Mouse (Mus musculus) megakaryocyte, adult 5-6 weeks (primary cell): ENCODE measurements around the gene Cdh4. TPM values are rescaled to one million over a fixed set of nuclear protein-coding genes. Genes with fewer than 3 reads are reported as not detected.

Source experiments
- ATAC-seq: 2 replicates; pipeline ENCODE4 v1.8.0; 2016; ENCODE audit warnings: mild to moderate bottlenecking, inconsistent platforms; ENCODE audit not compliant: poor library complexity, severe bottlenecking
- total RNA-seq, 2 experiments: library from RNA; stranded (forward) in 1 of 2; stranded (reverse) in 1 of 2; fragments of 153-499, 151-499 nt in 1 of 2; fragments of 221-1000, 200-1000 nt in 1 of 2; gene quantifications; 2 replicates each; pipeline versions ENCODE4 v1.2.3 to v1.2.4; 2015 to 2017

The Cdh4 gene
- total RNA-seq, 2 experiments from 2014 or later: not detected

DNA sequence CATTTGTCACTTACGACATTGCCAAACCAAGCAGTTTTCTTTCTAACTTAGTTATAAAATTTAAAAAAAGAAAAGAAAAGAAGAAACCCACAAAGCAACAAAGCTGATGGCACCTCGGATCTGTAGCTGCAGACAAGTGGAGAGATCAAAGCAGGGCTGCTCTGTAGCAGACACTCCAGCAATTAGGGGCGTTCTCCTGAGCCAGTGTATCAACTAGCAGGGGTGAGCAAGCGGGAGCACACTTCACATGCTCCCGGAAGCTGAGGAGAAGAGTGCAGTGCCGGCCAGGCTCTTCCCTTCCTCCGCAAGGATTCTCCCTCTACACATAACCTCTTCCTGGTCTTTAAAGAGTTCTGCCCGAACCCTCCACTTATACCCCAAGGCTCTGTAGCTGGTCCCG lies 220.5 kb downstream of the Cdh4 start:
- no peak for ATAC-seq

DNA sequence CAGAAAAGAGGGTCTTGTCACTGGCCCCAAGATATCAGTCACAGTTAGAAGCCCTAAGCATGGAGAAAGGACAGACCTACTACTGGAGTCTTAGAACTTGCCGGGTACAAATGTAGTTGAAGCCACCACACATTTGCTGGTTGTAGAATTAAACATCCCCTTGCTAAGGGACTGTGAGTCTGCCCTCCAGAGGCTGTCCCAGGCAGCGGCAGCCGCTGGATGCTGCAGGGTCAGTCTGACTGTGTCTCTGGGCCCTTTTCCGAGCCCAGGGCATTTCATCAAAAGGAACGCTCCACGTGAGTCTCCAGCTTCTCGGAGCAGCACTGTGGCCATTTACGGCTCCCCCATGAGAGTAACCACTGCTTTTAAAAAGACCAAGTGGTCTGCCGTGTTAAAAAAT lies 221.4 kb downstream of the Cdh4 start:
- no peak for ATAC-seq

- ATAC-seq: no peak
Observed at GRCm38 (mm10) chr2:179664171-179664608, 222.0 kb downstream of the Cdh4 start.

DNA sequence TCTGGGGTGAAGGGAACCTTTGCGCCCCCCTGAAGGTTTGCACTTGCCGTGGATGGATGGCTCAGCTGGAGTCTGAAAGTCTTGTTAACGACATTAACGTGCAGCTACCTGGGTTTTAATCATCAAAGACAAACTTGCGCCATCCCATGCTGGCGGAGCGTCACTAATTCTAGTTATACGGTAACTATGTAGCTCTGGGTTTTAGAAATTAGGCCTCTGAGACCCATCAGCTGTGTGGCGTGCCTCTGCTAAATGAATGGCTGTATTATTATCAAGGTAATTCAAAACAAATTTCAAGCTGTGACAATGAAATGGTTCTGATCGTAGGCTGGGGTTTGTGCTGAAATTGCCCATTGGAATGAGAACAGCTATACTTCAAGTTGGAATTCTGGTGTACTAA lies 228.5 kb downstream of the Cdh4 start:
- no peak for ATAC-seq

DNA sequence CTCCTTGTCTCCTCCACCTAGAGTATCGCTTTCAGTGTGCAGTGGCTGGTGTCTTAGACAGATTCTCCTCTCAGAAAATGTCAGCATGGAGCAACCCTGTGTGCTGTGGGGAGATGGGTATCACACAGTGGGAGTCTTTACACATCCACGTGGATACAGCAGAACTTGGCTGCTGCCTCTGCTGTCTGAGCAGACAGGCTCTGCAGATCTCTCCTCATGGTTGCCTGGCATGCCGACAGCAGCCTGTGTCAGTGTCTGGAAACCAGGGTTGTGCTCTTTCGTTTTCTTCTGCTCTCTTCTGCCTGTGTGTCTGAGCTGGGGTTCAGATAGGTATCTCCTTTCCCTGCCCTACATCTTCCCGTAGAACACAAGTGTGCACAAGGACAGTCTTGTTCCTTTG lies 237.6 kb downstream of the Cdh4 start:
- no peak for ATAC-seq

GRCm38 (mm10) chr2:179681386-179681785 lies 239.2 kb downstream of the Cdh4 start:
- ATAC-seq: peak; percentile 45; the same call in 1 of the 2 replicates

GRCm38 (mm10) chr2:179687243-179687681 lies 245.0 kb downstream of the Cdh4 start:
- no peak for ATAC-seq

- no peak for ATAC-seq
Observed at GRCm38 (mm10) chr2:179688976-179689375, 246.7 kb downstream of the Cdh4 start.

GRCm38 (mm10) chr2:179689761-179690160 lies 247.5 kb downstream of the Cdh4 start:
- ATAC-seq: no peak

- ATAC-seq: no peak
Observed at GRCm38 (mm10) chr2:179690571-179690970, 248.3 kb downstream of the Cdh4 start.

DNA sequence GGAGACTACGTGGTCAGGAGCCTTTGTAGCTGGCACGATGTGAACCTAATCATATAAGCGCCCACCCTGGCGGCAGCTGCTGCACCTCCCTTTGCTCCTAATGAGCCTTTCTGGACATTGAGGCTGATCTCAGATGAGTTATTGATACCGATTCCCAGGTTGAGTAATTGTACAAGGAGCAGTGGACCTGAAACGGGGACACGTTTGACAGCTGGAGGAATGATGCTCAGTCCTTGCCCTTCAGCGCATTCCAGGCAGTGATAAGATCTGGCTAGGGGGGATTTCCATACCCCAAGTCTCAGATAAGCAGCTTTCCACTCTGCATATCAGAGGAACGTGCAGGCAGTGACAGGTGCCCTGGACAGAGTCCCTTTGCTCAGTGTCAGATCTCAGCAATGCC lies 252.7 kb downstream of the Cdh4 start:
- ATAC-seq: no peak

DNA sequence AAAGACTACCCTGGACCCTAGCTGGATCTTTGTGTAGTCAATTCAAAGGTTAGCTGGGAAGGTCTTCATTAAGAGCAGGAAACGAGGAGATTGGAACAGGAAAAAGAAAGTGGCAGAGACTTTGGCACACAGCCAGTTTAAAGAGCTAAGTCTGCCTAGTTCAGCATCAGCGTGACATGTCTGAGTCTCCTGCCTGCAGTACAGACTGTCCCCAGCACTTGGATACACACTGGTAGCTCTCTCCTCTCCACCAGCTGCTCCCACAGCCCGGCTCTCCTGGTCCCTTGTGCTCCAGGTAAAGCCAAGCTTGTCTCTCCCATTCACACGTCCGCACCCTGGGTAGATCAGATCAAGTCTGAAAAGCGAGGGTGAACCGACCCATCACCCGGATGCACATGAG lies 255.4 kb downstream of the Cdh4 start:
- no peak for ATAC-seq

- ATAC-seq: no peak
Observed at GRCm38 (mm10) chr2:179698196-179698985, 256.2 kb downstream of the Cdh4 start.

DNA sequence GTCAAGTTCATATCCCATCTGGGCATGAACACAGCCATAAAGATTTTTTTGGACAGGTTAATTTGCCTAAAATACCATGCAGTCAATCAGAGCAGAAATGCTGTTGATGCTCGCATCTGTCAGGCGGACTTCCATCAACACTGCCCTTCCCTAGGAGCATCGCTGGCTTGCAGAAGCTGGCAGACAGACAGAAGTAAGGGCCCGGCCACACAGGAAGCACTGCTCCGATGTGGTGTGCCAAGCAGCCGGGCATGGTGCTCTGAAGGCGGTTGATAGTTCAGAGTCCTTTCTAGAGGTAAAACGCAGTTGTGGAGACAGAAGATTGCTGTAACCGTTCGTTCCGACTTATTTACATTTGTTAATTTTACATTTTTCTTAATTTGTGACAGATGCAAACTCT lies 262.8 kb downstream of the Cdh4 start:
- no peak for ATAC-seq

- no peak for ATAC-seq
Observed at GRCm38 (mm10) chr2:179705461-179705860, 263.2 kb downstream of the Cdh4 start.

DNA sequence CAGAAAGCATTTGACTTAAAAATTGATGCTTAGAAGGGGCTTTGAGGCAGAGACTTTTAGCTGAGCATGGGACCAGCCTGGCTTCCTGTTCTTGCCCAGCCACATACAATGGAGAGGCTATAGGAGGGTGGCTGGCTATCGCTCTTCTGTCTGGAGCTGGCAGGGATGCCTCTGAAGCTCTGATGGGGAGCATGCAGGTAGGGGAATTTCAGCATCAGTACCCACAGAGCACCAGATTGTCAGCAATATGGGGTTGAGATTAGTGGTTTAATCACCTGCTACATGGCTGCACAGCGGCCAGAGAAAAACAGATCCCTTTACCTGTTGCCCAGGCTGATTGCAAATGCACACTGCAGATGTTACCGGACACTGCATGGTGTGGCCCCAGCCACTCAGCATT lies 264.4 kb downstream of the Cdh4 start:
- no peak for ATAC-seq

DNA sequence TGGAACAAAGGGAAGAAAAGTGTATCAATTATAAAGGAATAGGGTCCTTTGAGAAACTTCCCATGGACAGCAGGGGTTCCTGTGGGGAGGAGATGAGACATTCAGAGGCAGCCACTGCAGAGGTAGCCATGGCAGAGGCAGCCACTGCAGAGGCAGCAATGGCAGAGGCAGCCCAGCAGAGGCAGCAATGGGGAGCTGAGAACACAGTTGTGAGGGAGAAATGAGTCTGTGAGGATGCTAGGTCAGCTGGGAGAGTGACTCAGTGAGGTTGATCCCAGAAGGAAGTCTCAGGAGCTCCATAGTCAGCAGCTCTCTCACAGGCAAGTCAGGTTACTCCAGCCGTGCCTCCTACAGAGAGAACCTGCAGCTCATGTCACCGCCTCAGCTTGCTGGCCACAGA lies 266.9 kb downstream of the Cdh4 start:
- no peak for ATAC-seq

- no peak for ATAC-seq
Observed at GRCm38 (mm10) chr2:179712690-179713089, 270.5 kb downstream of the Cdh4 start.

- ATAC-seq: no peak
Observed at GRCm38 (mm10) chr2:179713326-179713725, 271.1 kb downstream of the Cdh4 start.

- no peak for ATAC-seq
Observed at GRCm38 (mm10) chr2:179714145-179714544, 271.9 kb downstream of the Cdh4 start.

DNA sequence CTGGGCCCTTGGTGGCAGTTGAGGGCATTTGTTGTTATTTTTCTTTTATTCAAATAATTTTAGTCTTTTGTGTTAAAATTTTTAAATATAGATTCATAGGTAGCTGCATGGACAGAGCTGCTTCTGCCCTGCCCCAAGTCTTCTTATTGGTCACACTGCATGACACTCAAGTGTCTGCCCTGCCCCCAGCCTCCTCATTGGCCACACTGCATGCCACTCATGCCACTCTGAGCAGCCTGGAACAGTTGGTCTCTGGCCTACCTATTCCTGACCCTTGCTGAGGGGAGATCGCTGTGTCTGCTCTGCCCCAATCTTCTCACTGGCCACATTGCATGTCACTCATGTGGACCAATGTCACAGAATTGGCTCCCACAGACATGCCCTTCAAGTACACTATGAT lies 273.1 kb downstream of the Cdh4 start:
- no peak for ATAC-seq

DNA sequence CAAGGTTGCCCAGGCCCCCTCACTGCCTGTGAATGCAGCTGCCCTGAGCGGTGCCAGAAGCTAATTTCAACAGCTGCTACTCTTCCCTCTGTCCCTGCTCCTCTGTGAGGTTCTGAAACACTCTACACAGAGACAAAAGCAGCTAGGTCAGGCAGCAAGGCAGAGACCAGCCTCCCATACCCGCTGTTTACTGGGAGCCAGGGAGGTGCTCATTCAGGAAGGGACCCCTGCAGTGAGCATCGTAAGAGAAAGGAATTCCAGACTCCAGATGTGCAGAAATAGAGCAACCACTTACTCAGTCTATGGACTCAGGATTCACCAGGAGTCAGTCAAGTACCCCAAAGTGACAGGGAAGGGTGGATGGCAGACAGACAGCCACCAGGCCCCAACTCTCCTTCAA lies 278.1 kb downstream of the Cdh4 start:
- ATAC-seq: no peak
